Mouse (Mus musculus): ENCODE data around the gene Tbce.

- TF ChIP-seq CTCF (conservative IDR thresholded peaks at IDR 0.05; ENCODE audit: low read length) (no peak), POU5F1 (IDR thresholded peaks at IDR 0.05; ENCODE audit: borderline replicate concordance, low read length) (no peak)
Observed at GRCm38 (mm10) chr13:13969796-13970195, 69.6 kb downstream of the Tbce start.
